In the genomic region with DNA sequence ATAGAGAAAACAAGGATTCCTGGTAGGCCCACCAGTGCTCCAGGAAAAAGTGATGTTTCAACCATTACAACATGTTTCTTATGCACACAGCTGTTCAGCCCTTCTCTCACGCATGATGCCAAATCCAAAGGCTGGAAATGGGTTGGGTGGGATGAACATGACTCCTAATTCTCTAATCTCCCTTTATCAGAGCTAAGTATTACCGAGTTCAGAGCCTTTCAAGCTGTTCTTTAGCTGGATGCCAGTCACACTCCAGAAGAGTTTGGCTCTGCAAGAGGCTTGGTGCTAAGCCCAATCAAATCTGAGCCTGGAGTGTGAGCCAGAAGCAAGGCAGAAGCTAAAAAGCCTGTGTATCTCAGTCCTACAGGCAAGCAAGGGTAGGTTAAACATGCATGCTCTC, we compare ENCODE assay signal across 19 mouse cellular contexts. TPM values are rescaled to one million over a fixed set of nuclear protein-coding genes. Genes with fewer than 3 reads are reported as not detected.
DNase-seq lines count a peak whose midpoint lies in the region; ATAC-seq lines count a peak whose summit lies in the region.
"Had no signal": no experiment of that assay in that cellular context is flagged by ENCODE, and none has a peak within 500 bp of the region (broad histone marks: within the 10 kb centered on the region; RNA-seq: fewer than 3 reads in every experiment).

No protein-coding gene starts in this region.

- H3K4me3 ChIP-seq in forebrain, embryonic 16.5 days (replicated peaks; ENCODE audit: low read length): no peak overlapping the region
- no peak overlapping the region for H3K4me3 ChIP-seq in forebrain, embryonic 10.5 days
- no peak overlapping the region for H3K4me3 ChIP-seq in heart, embryonic 10.5 days
- H3K4me3 ChIP-seq: forebrain, embryonic 12.5 days; midbrain, embryonic 15.5 days had no signal

- ATAC-seq in forebrain, embryonic 16.5 days: peak; percentile 38; the same call in 1 of the 2 replicates
- ATAC-seq: liver, postnatal 0 days; midbrain, embryonic 15.5 days had no signal

- H3K27ac ChIP-seq in forebrain, embryonic 16.5 days (ENCODE audit: low read length): no peak overlapping the region
- no peak overlapping the region for H3K27ac ChIP-seq in forebrain, embryonic 10.5 days
- H3K27ac ChIP-seq in heart, embryonic 10.5 days: no peak overlapping the region
- H3K27ac ChIP-seq: forebrain, embryonic 12.5 days; midbrain, embryonic 15.5 days had no signal

- H3K4me1 ChIP-seq in forebrain, embryonic 16.5 days (replicated peaks; ENCODE audit: control insufficient read depth, insufficient read depth, low read length): no peaks in the 10 kb centered on the region
- 0 out of 2 replicates have a peak, but pooled peaks cover 4% of the 10 kb centered on the region for H3K4me1 ChIP-seq in forebrain, embryonic 10.5 days
- H3K4me1 ChIP-seq in heart, embryonic 10.5 days: no peaks in the 10 kb centered on the region
- H3K4me1 ChIP-seq: forebrain, embryonic 12.5 days; midbrain, embryonic 15.5 days had no signal

- H3K27me3 ChIP-seq in forebrain, embryonic 16.5 days (replicated peaks; ENCODE audit: control insufficient read depth, insufficient read depth, low read length): no peaks in the 10 kb centered on the region
- H3K27me3 ChIP-seq in forebrain, embryonic 10.5 days (ENCODE audit: poor library complexity, severe bottlenecking): no peaks in the 10 kb centered on the region
- no peaks in the 10 kb centered on the region for H3K27me3 ChIP-seq in heart, embryonic 10.5 days (ENCODE audit: insufficient read depth, poor library complexity, severe bottlenecking)
- H3K27me3 ChIP-seq: forebrain, embryonic 12.5 days; midbrain, embryonic 15.5 days had no signal

- 68% methylated on average over 2 of the region's 2 CpGs for WGBS in forebrain, embryonic 16.5 days
- WGBS in forebrain, embryonic 10.5 days: 77% methylated on average over 2 of the region's 2 CpGs
- WGBS in heart, embryonic 10.5 days: 75% methylated on average over 2 of the region's 2 CpGs

- no peaks in the 10 kb centered on the region for H3K9me3 ChIP-seq in forebrain, embryonic 16.5 days (ENCODE audit: control insufficient read depth, low read length)
- H3K9me3 ChIP-seq in forebrain, embryonic 10.5 days: no peaks in the 10 kb centered on the region
- H3K9me3 ChIP-seq in heart, embryonic 10.5 days: no peaks in the 10 kb centered on the region
- H3K9me3 ChIP-seq: forebrain, embryonic 12.5 days; midbrain, embryonic 15.5 days had no signal

- no peak for DNase-seq in forebrain, embryonic 10.5 days (ENCODE audit: extremely low spot score, low spot score)
- DNase-seq in heart, adult 8-10 months (ENCODE audit: low spot score): peak; percentile 28
- DNase-seq in heart, embryonic 10.5 days (ENCODE audit: low spot score): no peak
- peak; percentile 16 for DNase-seq in urinary bladder, postnatal 14 days (ENCODE audit: low spot score)
- DNase-seq in urinary bladder, postnatal 10 days (ENCODE audit: low spot score): no peak
- no peak for DNase-seq in natural killer cell, adult 2 months (ENCODE audit: low spot score in 2 of 2)
- no peak for DNase-seq in kidney, postnatal 10 days
- DNase-seq: adrenal gland, adult 8-10 months; cerebellum, adult 2 months; kidney, adult 2 months; kidney, postnatal 36 days; layer of hippocampus, postnatal 36 days; liver; liver, postnatal 0 days; thymus, postnatal 4 days had no signal

- no peak overlapping the region for H3K9ac ChIP-seq in forebrain, embryonic 16.5 days (replicated peaks; ENCODE audit: low read depth, low read length)
- H3K9ac ChIP-seq: forebrain, embryonic 12.5 days; liver, postnatal 0 days; midbrain, embryonic 15.5 days had no signal

- no peaks in the 10 kb centered on the region for H3K36me3 ChIP-seq in forebrain, embryonic 16.5 days (ENCODE audit: control insufficient read depth, insufficient read depth)
- H3K36me3 ChIP-seq in forebrain, embryonic 10.5 days (replicated peaks): no peaks in the 10 kb centered on the region
- no peaks in the 10 kb centered on the region for H3K36me3 ChIP-seq in heart, embryonic 10.5 days
- H3K36me3 ChIP-seq: forebrain, embryonic 12.5 days; midbrain, embryonic 15.5 days had no signal

- no peak overlapping the region for H3K4me2 ChIP-seq in forebrain, embryonic 16.5 days (ENCODE audit: low read length)
- H3K4me2 ChIP-seq: forebrain, embryonic 12.5 days; midbrain, embryonic 15.5 days had no signal

RNA-seq across cellular contexts. Expression of a gene that starts 40.9 kb away (rescaled TPM):
- 5.2 and 10.0 TPM in 2 replicates for polyA plus RNA-seq in forebrain, embryonic 16.5 days (2015; fragmentation: Nextera tagmentation; extraction: Ambion mirVana)
- polyA plus RNA-seq in forebrain, embryonic 10.5 days (2016; fragmentation: Nextera tagmentation; extraction: Ambion mirVana): 4.0 and 5.6 TPM in 2 replicates
- total RNA-seq in heart, adult 8-10 months (2022): 10 to 100 TPM in 2 of 4 experiments, 1 to 10 TPM in 2; 8.7 to 17.3 (median 10.7) TPM
- polyA plus RNA-seq in heart, embryonic 10.5 days (2016; fragmentation: Nextera tagmentation; extraction: Ambion mirVana): 11.2 and 11.7 TPM in 2 replicates
- total RNA-seq: megakaryocyte, adult 5-6 weeks had no signal

Comparison
In these comparisons a context has a peak if more than half of its experiments do, and no peak if none do; other contexts are left out.
1. DNase-seq: peak in heart, adult 8-10 months (single experiment) and urinary bladder, postnatal 14 days (single experiment); none in forebrain, embryonic 10.5 days (single experiment), heart, embryonic 10.5 days (single experiment), urinary bladder, postnatal 10 days (single experiment), natural killer cell, adult 2 months (0 of 2) and kidney, postnatal 10 days (single experiment).